ENCODE assay signal across 7 mouse cellular contexts in genomic region chrX:95166317-95166716, GRCm38 (mm10). TPM values are rescaled to one million over a fixed set of nuclear protein-coding genes. Genes with fewer than 3 reads are reported as not detected.
DNase-seq lines count a peak whose midpoint lies in the region; ATAC-seq lines count a peak whose summit lies in the region.

No protein-coding gene starts in this region.

- H3K4me2 ChIP-seq in limb, embryonic 11.5 days (ENCODE audit: low read depth, severe bottlenecking) = peak overlapping the region; percentile 53; the same call in 1 of the 2 replicates
- peak overlapping the region; percentile 61 for H3K4me2 ChIP-seq in midbrain, embryonic 14.5 days (ENCODE audit: low read length)

- H3K9me3 ChIP-seq in limb, embryonic 11.5 days (ENCODE audit: control insufficient read depth, low read length) = no peaks in the 10 kb centered on the region
- H3K9me3 ChIP-seq in midbrain, embryonic 14.5 days (ENCODE audit: control insufficient read depth, low read length) = no peaks in the 10 kb centered on the region

- H3K36me3 ChIP-seq in limb, embryonic 11.5 days (ENCODE audit: control insufficient read depth, insufficient read depth, low read length) = no peaks in the 10 kb centered on the region
- no peaks in the 10 kb centered on the region for H3K36me3 ChIP-seq in midbrain, embryonic 14.5 days (ENCODE audit: control insufficient read depth, insufficient read depth, low read length)

- 15% methylated on average over 16 of the region's 16 CpGs for WGBS in limb, embryonic 11.5 days
- 17% methylated on average over 16 of the region's 16 CpGs for WGBS in midbrain, embryonic 14.5 days

- no peaks in the 10 kb centered on the region for H3K27me3 ChIP-seq in limb, embryonic 11.5 days (ENCODE audit: control insufficient read depth, insufficient read depth, low read length)
- no peaks in the 10 kb centered on the region for H3K27me3 ChIP-seq in midbrain, embryonic 14.5 days (ENCODE audit: control insufficient read depth, insufficient read depth, low read length)

- ATAC-seq in limb, embryonic 11.5 days (ENCODE audit: insufficient number of reproducible peaks, low FRiP score, low TSS enrichment, low read depth) = peak; percentile 99
- ATAC-seq in midbrain, embryonic 14.5 days (ENCODE audit: low FRiP score, low TSS enrichment) = peak; percentile 98

- H3K4me1 ChIP-seq in limb, embryonic 11.5 days (ENCODE audit: control insufficient read depth, insufficient read depth, low read length) = no peaks in the 10 kb centered on the region
- peaks cover 16% of the 10 kb centered on the region for H3K4me1 ChIP-seq in midbrain, embryonic 14.5 days (ENCODE audit: control insufficient read depth, insufficient read depth, low read length)

- no peak overlapping the region; the same call in 1 of the 2 replicates for H3K27ac ChIP-seq in limb, embryonic 11.5 days (replicated peaks; ENCODE audit: low read depth, low read length)
- peak overlapping the region; percentile 83 for H3K27ac ChIP-seq in midbrain, embryonic 14.5 days (replicated peaks; ENCODE audit: low read depth, low read length)

- peak; percentile 90 for DNase-seq in adrenal gland, adult 2 months
- DNase-seq in embryo, embryonic 11.5 days (ENCODE audit: low read depth, low spot score) = peak; percentile 74
- DNase-seq in heart, adult 11 months = peak; percentile 100
- DNase-seq in kidney, adult 18-20 months = peak; percentile 75
- DNase-seq in limb, embryonic 11.5 days (ENCODE audit: low spot score) = peak; percentile 84
- DNase-seq in midbrain, embryonic 14.5 days = peak; percentile 95
- DNase-seq in spleen, adult 18-20 months = peak; percentile 35 to 53

- H3K9ac ChIP-seq in limb, embryonic 11.5 days (ENCODE audit: low read length) = peak overlapping the region; percentile 43
- peak overlapping the region; percentile 56 for H3K9ac ChIP-seq in midbrain, embryonic 14.5 days (replicated peaks; ENCODE audit: low read length)

- peak overlapping the region; percentile 37 for H3K4me3 ChIP-seq in limb, embryonic 11.5 days (ENCODE audit: low read depth, low read length)
- peak overlapping the region; percentile 41 for H3K4me3 ChIP-seq in midbrain, embryonic 14.5 days (replicated peaks; ENCODE audit: low read depth, low read length)

RNA-seq across cellular contexts. Expression of gene Arhgef9, which starts 30.3 kb away (rescaled TPM):
- 10 to 100 TPM; 11.8 to 12.1 TPM for total RNA-seq in adrenal gland, adult 2 months (2021)
- 1.5 and 2.0 TPM in 2 replicates for polyA plus RNA-seq in adrenal gland, adult 2 months (2012; rRNA removed)
- 10.2 and 11.3 TPM in 2 replicates for polyA plus RNA-seq in limb, embryonic 11.5 days (2014; fragmentation: Nextera tagmentation; extraction: Ambion mirVana)
- polyA plus RNA-seq in midbrain, embryonic 14.5 days (2014; fragmentation: Nextera tagmentation; extraction: Ambion mirVana) = 39.4 and 55.1 TPM in 2 replicates

Comparison
In these comparisons a context has a peak if more than half of its experiments do, and no peak if none do; other contexts are left out.
1. DNase-seq: peak in every context shown above with its lines; median percentile 100 in heart, adult 11 months; 95 in midbrain, embryonic 14.5 days; 90 in adrenal gland, adult 2 months; 84 in limb, embryonic 11.5 days; 75 in kidney, adult 18-20 months; 74 in embryo, embryonic 11.5 days; 44 in spleen, adult 18-20 months.